Mouse (Mus musculus) neural tube, postnatal 0 days (tissue): ENCODE results near the gene Olfr309. TPM values are rescaled to one million over a fixed set of nuclear protein-coding genes. Genes with fewer than 3 reads are reported as not detected.

Experiments
- microRNA-seq: library from miRNA; unstranded; fragments of <30 nt; microRNA quantifications from one replicate; pipeline ENCODE4, GENCODE M21; 2016
- polyA plus RNA-seq: library from polyadenylated mRNA; unstranded; fragments of >200 nt; fragmentation: Nextera tagmentation; extraction: Ambion mirVana; gene quantifications from 2 replicates; pipeline ENCODE4 v1.2.1, GENCODE M21; 2015

The Olfr309 gene
- polyA plus RNA-seq, result not detected in 2 replicates

DNA sequence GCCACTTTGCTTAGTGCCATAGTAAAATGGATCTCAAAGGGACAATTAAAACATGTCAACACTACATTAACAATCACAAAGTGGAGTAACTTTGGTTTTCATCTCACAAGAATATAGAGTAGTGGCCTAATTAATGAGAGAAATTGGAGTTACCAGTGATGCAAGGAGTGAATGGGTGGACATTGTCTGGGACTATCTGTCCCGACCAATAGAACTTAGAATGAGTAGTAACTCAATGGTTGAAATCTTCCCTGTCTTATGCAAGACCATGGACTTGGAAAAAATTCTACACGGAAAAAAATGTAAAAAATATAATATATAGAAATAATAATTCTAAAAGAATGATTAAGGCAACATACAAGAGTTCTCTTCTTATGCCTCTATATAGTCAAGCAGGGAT is at the start of gene Olfr309:
TSS of gene Olfr309 (minus strand) at position 101 of the 400 bp plus-strand sequence.

DNA sequence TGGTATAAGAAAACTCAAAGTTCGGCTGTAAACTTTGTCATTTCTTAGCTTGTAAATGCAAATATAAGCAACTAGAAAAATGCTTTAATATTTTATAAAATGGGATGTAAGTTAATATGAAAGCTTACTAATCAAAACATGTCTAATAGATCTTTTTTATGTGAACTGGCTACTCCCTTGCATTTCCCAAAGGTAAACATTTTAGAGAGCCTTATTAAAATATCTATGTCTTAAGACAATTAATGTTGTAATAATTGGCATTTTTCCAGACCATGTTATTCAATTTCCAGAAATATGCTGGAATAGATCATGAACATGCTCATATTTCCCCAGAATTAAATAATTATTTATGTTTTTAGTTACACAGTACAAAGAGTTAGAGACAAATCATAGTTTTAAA is 24.0 kb upstream of the Olfr309 start, which contains the start of gene Olfr307:
TSS of gene Olfr307 (minus strand) at position 101 of the 400 bp plus-strand sequence.

GRCm38 (mm10) chr7:86325530-86325929 is 12.0 kb upstream of the Olfr309 start, which contains the start of gene Olfr308:
Olfr308 (minus strand) TSS chr7:86325630.

DNA sequence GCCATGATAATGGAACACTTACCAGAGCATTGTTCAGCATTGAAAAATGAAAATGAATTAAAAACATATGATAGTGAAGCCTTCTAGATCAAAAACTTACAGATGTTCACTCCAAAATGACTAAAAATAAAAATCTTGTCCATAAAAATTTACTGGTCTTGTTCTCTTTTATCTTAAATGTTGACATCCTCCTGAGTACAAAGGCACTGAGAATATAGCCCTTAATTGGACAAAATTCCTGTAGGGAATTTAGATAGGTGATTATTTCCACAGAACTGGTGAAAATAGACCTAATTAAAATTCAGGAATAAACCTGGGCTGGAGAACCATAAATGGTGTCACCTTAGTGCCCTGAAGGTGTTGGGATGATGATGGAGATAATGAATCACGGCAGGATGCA is 36.4 kb downstream of the Olfr309 start, which contains the start of gene Olfr310:
TSS of gene Olfr310 (minus strand) at position 101 of the 400 bp plus-strand sequence.

Small RNA genes lying within 50 kb of the gene (microRNA-seq; reads per million reads assigned to microRNA genes)
- not detected for gene Gm23192

Other genes with a start within 250 kb of the Olfr309 start
- not detected in 2 replicates for gene Vmn2r75, start 141.9 kb downstream of the Olfr309 start, polyA plus RNA-seq
- not detected in 2 replicates for gene Vmn2r76, start 67.4 kb downstream of the Olfr309 start, polyA plus RNA-seq
- gene Olfr310, start 36.5 kb downstream of the Olfr309 start, polyA plus RNA-seq, result not detected in 2 replicates
- not detected in 2 replicates for gene Olfr308, start 11.9 kb upstream of the Olfr309 start, polyA plus RNA-seq
- not detected in 2 replicates for gene Olfr307, start 23.9 kb upstream of the Olfr309 start, polyA plus RNA-seq
- gene Olfr305, start 53.2 kb upstream of the Olfr309 start, polyA plus RNA-seq, result not detected in 2 replicates
- not detected in 2 replicates for gene Olfr304, start 73.0 kb upstream of the Olfr309 start, polyA plus RNA-seq
- not detected in 2 replicates for gene Olfr303, start 84.1 kb upstream of the Olfr309 start, polyA plus RNA-seq
- not detected in 2 replicates for gene Olfr301, start 90.1 kb upstream of the Olfr309 start, polyA plus RNA-seq
- gene Olfr299, start 146.2 kb upstream of the Olfr309 start, polyA plus RNA-seq, result not detected in 2 replicates
- gene Olfr298, start 178.8 kb upstream of the Olfr309 start, polyA plus RNA-seq, result not detected in 2 replicates
- gene Olfr297, start 206.3 kb upstream of the Olfr309 start, polyA plus RNA-seq, result not detected in 2 replicates